Comparison of ENCODE assay signal across 9 mouse cellular contexts in genomic region chr19:45081841-45082550, GRCm38 (mm10). TPM values are rescaled to one million over a fixed set of nuclear protein-coding genes. Genes with fewer than 3 reads are reported as not detected.
A peak's percentile ranks its signal among the peaks of the same experiment; 100 is the strongest.
DNase-seq lines count a peak whose midpoint lies in the region; ATAC-seq and TF ChIP-seq lines count a peak whose summit lies in the region.
"Had no signal": no experiment of that assay in that cellular context is flagged by ENCODE, and none has a peak within 500 bp of the region (broad histone marks: within the 10 kb centered on the region; RNA-seq: fewer than 3 reads in every experiment).

No protein-coding gene starts in this region.

- H3K4me2 ChIP-seq in forebrain, embryonic 11.5 days (ENCODE audit: low read depth, low read length, severe bottlenecking): no peak overlapping the region
- H3K4me2 ChIP-seq in forebrain, embryonic 13.5 days: no peak overlapping the region
- no peak overlapping the region for H3K4me2 ChIP-seq in lung, postnatal 0 days (replicated peaks; ENCODE audit: low read depth, low read length)

- TF ChIP-seq CTCF in lung, adult 2 months (IDR thresholded peaks at IDR 0.05; ENCODE audit: insufficient read depth, low read length): peak; percentile 42
- TF ChIP-seq CTCF in lung, postnatal 0 days (IDR thresholded peaks at IDR 0.05): peak; percentile 64

- TF ChIP-seq POLR2A in lung, adult 2 months (IDR thresholded peaks at IDR 0.05; ENCODE audit: borderline replicate concordance, extremely low read depth, low read depth, low read length): no peak

- H3K9ac ChIP-seq in forebrain, embryonic 11.5 days (ENCODE audit: low read length): no peak overlapping the region
- no peak overlapping the region for H3K9ac ChIP-seq in forebrain, embryonic 13.5 days
- no peak overlapping the region for H3K9ac ChIP-seq in lung, postnatal 0 days (replicated peaks; ENCODE audit: low read depth)

- peak; percentile 79 for DNase-seq in forebrain, embryonic 11.5 days (ENCODE audit: low spot score)
- peak; percentile 29 for DNase-seq in lung, adult 2 months
- DNase-seq in lung, postnatal 25 days (ENCODE audit: low spot score): no peak
- peak; percentile 86 for DNase-seq in ZHBTc4 (ENCODE audit: low read depth, low spot score)
- DNase-seq in embryonic facial prominence, embryonic 10.5 days (ENCODE audit: low spot score): peak; percentile 75
- DNase-seq in lung, postnatal 0 days (ENCODE audit: low spot score): peak; percentile 52

- H3K36me3 ChIP-seq in forebrain, embryonic 11.5 days (ENCODE audit: control insufficient read depth, insufficient read depth, low read length): no peaks in the 10 kb centered on the region
- H3K36me3 ChIP-seq in forebrain, embryonic 13.5 days (ENCODE audit: poor library complexity, severe bottlenecking): no peaks in the 10 kb centered on the region
- no peaks in the 10 kb centered on the region for H3K36me3 ChIP-seq in embryonic facial prominence, embryonic 10.5 days (replicated peaks)
- no peaks in the 10 kb centered on the region for H3K36me3 ChIP-seq in lung, postnatal 0 days (ENCODE audit: insufficient read depth, low read length)

- WGBS in forebrain, embryonic 11.5 days: 14% methylated on average over 11 of the region's 11 CpGs
- 16% methylated on average over 11 of the region's 11 CpGs for WGBS in forebrain, embryonic 13.5 days
- 21% methylated on average over 11 of the region's 11 CpGs for WGBS in lung, adult 2 months
- WGBS in embryonic facial prominence, embryonic 10.5 days: 14% methylated on average over 11 of the region's 11 CpGs
- WGBS in lung, postnatal 0 days: 19% methylated on average over 11 of the region's 11 CpGs

- H3K27ac ChIP-seq in forebrain, embryonic 11.5 days (ENCODE audit: low read depth, low read length): no peak overlapping the region
- H3K27ac ChIP-seq in forebrain, embryonic 13.5 days: no peak overlapping the region
- no peak overlapping the region for H3K27ac ChIP-seq in embryonic facial prominence, embryonic 10.5 days (replicated peaks)
- H3K27ac ChIP-seq in lung, postnatal 0 days (ENCODE audit: low read length): no peak overlapping the region

- no peak for ATAC-seq in forebrain, embryonic 11.5 days (replicated peaks; ENCODE audit: low FRiP score)
- no peak for ATAC-seq in forebrain, embryonic 13.5 days
- ATAC-seq in lung, postnatal 0 days: no peak
- ATAC-seq in activated CD4-positive, CD25-positive, alpha-beta regulatory T cell, adult 4 months: no peak

- H3K9me3 ChIP-seq in forebrain, embryonic 11.5 days (ENCODE audit: control insufficient read depth, low read length): no peaks in the 10 kb centered on the region
- H3K9me3 ChIP-seq in forebrain, embryonic 13.5 days (replicated peaks): no peaks in the 10 kb centered on the region
- H3K9me3 ChIP-seq in embryonic facial prominence, embryonic 10.5 days: no peaks in the 10 kb centered on the region
- no peaks in the 10 kb centered on the region for H3K9me3 ChIP-seq in lung, postnatal 0 days (ENCODE audit: low read length)
- H3K9me3 ChIP-seq: megakaryocyte, embryonic 14.5 days had no signal

- H3K4me1 ChIP-seq in forebrain, embryonic 11.5 days (replicated peaks; ENCODE audit: control insufficient read depth, insufficient read depth, low read length): peaks cover 19% of the 10 kb centered on the region
- peaks cover 28% of the 10 kb centered on the region for H3K4me1 ChIP-seq in forebrain, embryonic 13.5 days
- peaks cover 4% of the 10 kb centered on the region; the same call in 1 of the 2 replicates for H3K4me1 ChIP-seq in lung, adult 2 months (ENCODE audit: control insufficient read depth, insufficient read depth, low read length)
- peaks cover 75% of the 10 kb centered on the region for H3K4me1 ChIP-seq in embryonic facial prominence, embryonic 10.5 days
- peaks cover 14% of the 10 kb centered on the region for H3K4me1 ChIP-seq in lung, postnatal 0 days (ENCODE audit: insufficient read depth, low read depth, low read length)

- H3K27me3 ChIP-seq in forebrain, embryonic 11.5 days (ENCODE audit: control insufficient read depth, insufficient read depth, low read length): peaks cover 45% of the 10 kb centered on the region
- peaks cover 95% of the 10 kb centered on the region for H3K27me3 ChIP-seq in forebrain, embryonic 13.5 days
- H3K27me3 ChIP-seq in embryonic facial prominence, embryonic 10.5 days (replicated peaks; ENCODE audit: low read depth, poor library complexity, severe bottlenecking): peaks cover 100% of the 10 kb centered on the region
- peaks cover 42% of the 10 kb centered on the region for H3K27me3 ChIP-seq in lung, postnatal 0 days (replicated peaks; ENCODE audit: insufficient read depth, low read length)

- TF ChIP-seq EP300 in lung, postnatal 0 days (IDR thresholded peaks at IDR 0.05): no peak

- no peak overlapping the region for H3K4me3 ChIP-seq in forebrain, embryonic 11.5 days (ENCODE audit: low read depth, low read length)
- no peak overlapping the region for H3K4me3 ChIP-seq in forebrain, embryonic 13.5 days
- no peak overlapping the region for H3K4me3 ChIP-seq in lung, adult 2 months (replicated peaks; ENCODE audit: extremely low read depth, low read depth, low read length)
- H3K4me3 ChIP-seq in embryonic facial prominence, embryonic 10.5 days: no peak overlapping the region
- H3K4me3 ChIP-seq in lung, postnatal 0 days (ENCODE audit: low read depth, low read length): no peak overlapping the region
- H3K4me3 ChIP-seq: megakaryocyte, embryonic 14.5 days had no signal

RNA-seq across cellular contexts. Expression of gene Kazald1, which starts 7.0 kb away (rescaled TPM):
- polyA plus RNA-seq in forebrain, embryonic 11.5 days (2014; fragmentation: Nextera tagmentation; extraction: Ambion mirVana): 0.20 and 0.31 TPM in 2 replicates
- polyA plus RNA-seq in forebrain, embryonic 13.5 days (2015; fragmentation: Nextera tagmentation; extraction: Ambion mirVana): 0.46 and 0.76 TPM in 2 replicates
- 10.4 and 11.0 TPM in 2 replicates for polyA plus RNA-seq in lung, adult 2 months (2012; rRNA removed)
- 3.7 and 6.7 TPM in 2 replicates for polyA plus RNA-seq in embryonic facial prominence, embryonic 10.5 days (2016; fragmentation: Nextera tagmentation; extraction: Ambion mirVana)
- 11.2 and 12.8 TPM in 2 replicates for polyA plus RNA-seq in lung, postnatal 0 days (2015; fragmentation: Nextera tagmentation; extraction: Ambion mirVana)
- polyA plus RNA-seq in activated CD4-positive, CD25-positive, alpha-beta regulatory T cell, adult 4 months (2017; shearing (Covaris generic)): under 1 TPM; 0.47 to 0.48 TPM

RNA-seq across cellular contexts. Expression of gene Sfxn3, which starts 34.7 kb away (rescaled TPM):
- 15.4 and 18.7 TPM in 2 replicates for polyA plus RNA-seq in forebrain, embryonic 11.5 days (2014; fragmentation: Nextera tagmentation; extraction: Ambion mirVana)
- 38.8 and 42.2 TPM in 2 replicates for polyA plus RNA-seq in forebrain, embryonic 13.5 days (2015; fragmentation: Nextera tagmentation; extraction: Ambion mirVana)
- polyA plus RNA-seq in lung, adult 2 months (2012; rRNA removed): 61.8 and 84.2 TPM in 2 replicates
- polyA plus RNA-seq in embryonic facial prominence, embryonic 10.5 days (2016; fragmentation: Nextera tagmentation; extraction: Ambion mirVana): 7.7 and 9.8 TPM in 2 replicates
- 45.6 and 53.0 TPM in 2 replicates for polyA plus RNA-seq in lung, postnatal 0 days (2015; fragmentation: Nextera tagmentation; extraction: Ambion mirVana)
- polyA plus RNA-seq in activated CD4-positive, CD25-positive, alpha-beta regulatory T cell, adult 4 months (2017; shearing (Covaris generic)): 10 to 100 TPM; 84.1 to 92.7 TPM

RNA-seq across cellular contexts. Expression of gene Pdzd7, which starts 36.5 kb away (rescaled TPM):
- 0.61 and 0.63 TPM in 2 replicates for polyA plus RNA-seq in forebrain, embryonic 11.5 days (2014; fragmentation: Nextera tagmentation; extraction: Ambion mirVana)
- polyA plus RNA-seq in forebrain, embryonic 13.5 days (2015; fragmentation: Nextera tagmentation; extraction: Ambion mirVana): 0.92 and 1.5 TPM in 2 replicates
- 0.64 and 1.2 TPM in 2 replicates for polyA plus RNA-seq in lung, adult 2 months (2012; rRNA removed)
- 0.27 and 0.65 TPM in 2 replicates for polyA plus RNA-seq in embryonic facial prominence, embryonic 10.5 days (2016; fragmentation: Nextera tagmentation; extraction: Ambion mirVana)
- 0.12 and 0.13 TPM in 2 replicates for polyA plus RNA-seq in lung, postnatal 0 days (2015; fragmentation: Nextera tagmentation; extraction: Ambion mirVana)
- under 1 TPM in 1 of 2 experiments, not detected in 1; 0.32 TPM for polyA plus RNA-seq in activated CD4-positive, CD25-positive, alpha-beta regulatory T cell, adult 4 months (2017; shearing (Covaris generic))
